Mouse (Mus musculus): ENCODE measurements around the gene Btbd2.

DNA sequence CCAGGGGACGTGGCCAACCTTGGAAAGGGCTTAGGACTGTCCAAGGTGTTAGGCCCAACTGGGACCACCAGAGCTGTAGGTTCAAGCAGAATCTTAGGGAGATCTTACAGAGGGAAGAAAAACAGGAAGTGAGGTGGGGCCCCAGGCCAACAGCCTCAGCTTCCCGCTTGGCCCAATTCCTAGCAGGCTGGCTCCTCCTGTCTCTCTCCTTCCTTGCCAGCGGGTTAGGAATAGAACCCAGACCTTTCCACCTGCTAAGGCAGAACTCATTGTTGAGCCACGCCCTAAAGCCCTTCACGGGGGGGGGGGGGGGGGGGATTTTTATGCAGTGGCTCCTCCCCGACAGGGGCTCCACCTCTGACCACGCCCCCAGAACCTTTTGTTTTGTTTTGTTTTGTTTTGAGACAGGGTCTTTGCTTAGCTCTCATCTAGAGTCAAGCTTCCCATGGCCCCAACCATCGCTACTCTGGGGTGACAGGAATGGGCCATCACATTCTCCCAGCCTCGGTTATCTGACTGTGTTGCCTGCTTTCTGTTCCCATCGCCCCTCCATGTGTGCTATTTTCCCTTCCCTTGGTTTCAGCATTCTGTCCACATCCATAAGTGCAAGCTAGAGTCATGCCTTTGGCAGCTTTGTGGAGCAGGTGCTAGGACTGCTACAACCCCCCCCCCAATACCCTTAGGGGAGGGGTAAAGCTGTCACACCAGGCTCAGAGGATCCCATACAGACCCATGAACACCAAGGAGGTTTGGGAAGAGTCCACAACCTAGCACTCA lies 21.9 kb upstream of the Btbd2 start:
- TF ChIP-seq FLI1 (IDR thresholded peaks at IDR 0.05; ENCODE audit: low read length) (no peak), GATA1 (IDR thresholded peaks at IDR 0.05; ENCODE audit: borderline replicate concordance, low read length) (no peak)

Measured in megakaryocyte, embryonic 14.5 days (primary cell).